Mouse (Mus musculus) midbrain, embryonic 15.5 days (tissue): ENCODE data around the gene Gm49336. TPM values are rescaled to one million over a fixed set of nuclear protein-coding genes. Genes with fewer than 3 reads are reported as not detected.

ENCODE experiments used
- ATAC-seq: fragments of 200-750 bp; cut with Nextera tagmentation; replicated peaks from 2 replicates; pipeline ENCODE4 v1.8.0; 2017; ENCODE audit warnings: moderate TSS enrichment
- H3K27ac ChIP-seq: fragments of 300-500 bp; sonication (generic); 2 replicates; pipeline ENCODE4 v1.5.1; 2015; ENCODE audit warnings: mild to moderate bottlenecking, inconsistent platforms
- H3K27me3 ChIP-seq: fragments of 300-500 bp; sonication (generic); replicated peaks from 2 replicates; pipeline ENCODE4 v1.6.1; 2015; ENCODE audit warnings: inconsistent platforms
- H3K36me3 ChIP-seq: fragments of 300-500 bp; sonication (generic); replicated peaks from 2 replicates; pipeline ENCODE4 v1.6.1; 2015; ENCODE audit warnings: inconsistent platforms
- H3K4me1 ChIP-seq: fragments of 300-500 bp; sonication (generic); 2 replicates; pipeline ENCODE4 v1.6.1; 2015; ENCODE audit warnings: inconsistent platforms
- H3K4me2 ChIP-seq: fragments of 300-500 bp; sonication (generic); 2 replicates; pipeline ENCODE4 v1.6.1; 2015; ENCODE audit warnings: inconsistent platforms, mild to moderate bottlenecking, moderate library complexity
- H3K4me3 ChIP-seq: fragments of 300-500 bp; sonication (generic); 2 replicates; pipeline ENCODE4 v1.5.1; 2015; ENCODE audit warnings: mild to moderate bottlenecking, inconsistent platforms
- H3K9ac ChIP-seq: fragments of 300-500 bp; sonication (generic); 2 replicates; pipeline ENCODE4 v1.6.1; 2015; ENCODE audit warnings: mild to moderate bottlenecking, inconsistent platforms
- H3K9me3 ChIP-seq: fragments of 300-500 bp; sonication (generic); 2 replicates; pipeline ENCODE4 v1.6.1; 2016; ENCODE audit warnings: inconsistent platforms
- WGBS: fragments of 180-500 bp; shearing (Covaris S2); methylation state at CpG from one replicate; pipeline ENCODE4 v1.1.7; 2015; ENCODE audit warnings: mixed read lengths; 5-methylcytosine and 5-hydroxymethylcytosine counted together
- polyA plus RNA-seq: library from polyadenylated mRNA; unstranded; fragments of >200 nt; fragmentation: Nextera tagmentation; extraction: Ambion mirVana; gene quantifications from 2 replicates; pipeline ENCODE4 v1.2.1, GENCODE M21; 2015

Gm49336 gene
- polyA plus RNA-seq, 1 experiment from 2014 or later = 51.1 TPM

- H3K9me3 ChIP-seq = no peaks in the 10 kb centered on the region
- H3K4me2 ChIP-seq = no peak overlapping the region
- ATAC-seq = no peak
- H3K27me3 ChIP-seq = no peaks in the 10 kb centered on the region
- no peak overlapping the region for H3K4me3 ChIP-seq
- no peak overlapping the region for H3K27ac ChIP-seq
- no peaks in the 10 kb centered on the region for H3K4me1 ChIP-seq
- peaks cover 9% of the 10 kb centered on the region; the same call in 1 of the 2 replicates for H3K36me3 ChIP-seq
- WGBS = 96% methylated on average over 3 of the region's 3 CpGs
- no peak overlapping the region for H3K9ac ChIP-seq
These were observed 36.3 kb downstream of the Gm49336 start for GRCm38 (mm10) chr14:60215000-60215399.

- H3K9me3 ChIP-seq = no peaks in the 10 kb centered on the region
- 86% methylated on average over 1 of the region's 1 CpGs for WGBS
- H3K4me1 ChIP-seq = no peaks in the 10 kb centered on the region
- H3K36me3 ChIP-seq = peaks cover 6% of the 10 kb centered on the region; the same call in 1 of the 2 replicates
- no peak overlapping the region for H3K9ac ChIP-seq
- ATAC-seq = no peak
- H3K27me3 ChIP-seq = no peaks in the 10 kb centered on the region
- no peak overlapping the region for H3K4me2 ChIP-seq
- H3K4me3 ChIP-seq = no peak overlapping the region
- no peak overlapping the region for H3K27ac ChIP-seq
These were observed 37.3 kb downstream of the Gm49336 start for GRCm38 (mm10) chr14:60214040-60214439.

DNA sequence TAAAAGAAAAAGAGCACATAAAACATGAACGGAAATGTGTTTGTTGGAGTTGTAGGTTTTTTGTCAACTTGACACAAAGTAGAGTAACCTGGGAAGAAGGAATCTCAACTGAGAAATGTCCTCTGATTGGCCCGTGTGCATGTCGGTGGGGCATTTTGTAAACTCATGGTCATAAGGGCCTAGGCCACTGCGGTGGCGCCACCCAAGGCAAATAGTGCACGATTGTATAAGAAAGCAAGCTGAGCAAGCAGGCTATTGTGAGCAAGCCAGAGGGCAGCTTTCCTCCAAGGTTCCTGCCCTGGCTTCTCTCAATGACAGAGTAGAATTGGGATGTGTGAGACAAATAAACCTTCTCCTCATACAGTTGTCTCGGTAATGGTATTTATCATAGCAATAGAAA lies 42.1 kb downstream of the Gm49336 start:
- H3K9ac ChIP-seq = no peak overlapping the region
- ATAC-seq = no peak
- H3K9me3 ChIP-seq = no peaks in the 10 kb centered on the region
- no peak overlapping the region for H3K4me3 ChIP-seq
- H3K4me1 ChIP-seq = no peaks in the 10 kb centered on the region
- no peak overlapping the region for H3K4me2 ChIP-seq
- H3K36me3 ChIP-seq = no peaks in the 10 kb centered on the region
- WGBS = 93% methylated on average over 7 of the region's 7 CpGs
- no peaks in the 10 kb centered on the region for H3K27me3 ChIP-seq
- H3K27ac ChIP-seq = no peak overlapping the region

- no peaks in the 10 kb centered on the region for H3K27me3 ChIP-seq
- H3K9ac ChIP-seq = no peak overlapping the region
- no peaks in the 10 kb centered on the region for H3K36me3 ChIP-seq
- no peaks in the 10 kb centered on the region for H3K4me1 ChIP-seq
- no peaks in the 10 kb centered on the region for H3K9me3 ChIP-seq
- ATAC-seq = no peak
- H3K27ac ChIP-seq = no peak overlapping the region
- H3K4me3 ChIP-seq = no peak overlapping the region
- 94% methylated on average over 6 of the region's 6 CpGs for WGBS
- H3K4me2 ChIP-seq = no peak overlapping the region
These were observed 46.3 kb downstream of the Gm49336 start for GRCm38 (mm10) chr14:60204993-60205392.

GRCm38 (mm10) chr14:60196884-60197283 lies 54.4 kb downstream of the Gm49336 start, which contains the start of gene Atp8a2:
Gene Atp8a2, minus strand, starts transcription at chr14:60197179.
- no peak within 1 kb of the TSS for H3K9ac ChIP-seq
- no peaks in the 10 kb centered on the region for H3K27me3 ChIP-seq
- no peak within 1 kb of the TSS for H3K4me3 ChIP-seq
- no peaks in the 10 kb centered on the region for H3K9me3 ChIP-seq
- 83% methylated on average over 7 of the region's 7 CpGs for WGBS
- no peak within 1 kb of the TSS for H3K4me2 ChIP-seq
- no peaks in the 10 kb centered on the region for H3K4me1 ChIP-seq
- no peak within 1 kb of the TSS for H3K27ac ChIP-seq
- no peak for ATAC-seq
- no peaks in the 10 kb centered on the region for H3K36me3 ChIP-seq

GRCm38 (mm10) chr14:60195999-60196398 lies 55.3 kb downstream of the Gm49336 start:
- Histone ChIP-seq H3K27me3 (no peaks in the 10 kb centered on the region), H3K9ac (no peak overlapping the region), H3K4me2 (no peak overlapping the region), H3K27ac (no peak overlapping the region), H3K4me1 (no peaks in the 10 kb centered on the region), H3K36me3 (no peaks in the 10 kb centered on the region), H3K9me3 (no peaks in the 10 kb centered on the region), H3K4me3 (no peak overlapping the region)
- ATAC-seq = no peak
- WGBS = 92% methylated on average over 5 of the region's 5 CpGs

DNA sequence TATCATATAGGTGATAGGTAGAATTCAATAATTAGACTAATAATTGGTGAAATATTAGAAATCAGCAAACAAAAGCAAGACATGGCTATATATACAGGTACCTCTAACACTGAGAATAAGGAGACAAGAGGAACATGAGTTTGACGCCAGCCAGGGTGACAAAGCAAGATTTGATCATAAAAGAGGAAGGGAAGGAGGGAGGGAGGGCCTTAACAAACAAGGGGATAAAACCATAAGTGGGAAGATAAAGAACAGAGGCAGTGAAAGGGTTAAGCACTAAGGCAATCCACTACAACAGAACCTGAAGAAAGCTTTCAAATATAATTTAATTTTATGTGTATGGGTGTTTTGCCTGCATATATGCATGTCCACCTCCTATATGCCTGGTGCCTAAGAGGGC lies 56.7 kb downstream of the Gm49336 start:
- no peak overlapping the region for H3K4me2 ChIP-seq

DNA sequence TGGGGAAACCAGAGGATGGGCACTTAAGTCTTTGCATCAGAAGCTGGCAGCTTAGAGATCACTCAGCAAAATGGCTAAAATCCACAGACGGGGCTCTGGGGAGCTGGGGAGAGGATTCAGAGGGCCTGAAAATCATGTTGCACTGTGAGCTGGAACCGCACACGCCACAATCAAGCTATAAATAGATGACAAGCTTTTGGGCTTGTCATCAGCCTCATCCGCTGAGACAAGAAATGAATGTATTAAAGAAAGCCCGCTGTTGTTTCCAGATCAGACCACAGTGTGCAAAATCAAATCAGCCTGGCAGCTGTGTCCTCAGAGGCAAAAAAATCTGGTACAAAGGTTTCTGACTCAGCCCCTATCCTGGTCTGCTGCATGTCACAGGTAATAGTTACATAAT lies 61.5 kb downstream of the Gm49336 start:
- no peak overlapping the region for H3K4me3 ChIP-seq
- H3K36me3 ChIP-seq = no peaks in the 10 kb centered on the region
- no peaks in the 10 kb centered on the region for H3K4me1 ChIP-seq
- H3K4me2 ChIP-seq = no peak overlapping the region
- H3K9ac ChIP-seq = no peak overlapping the region
- 69% methylated on average over 5 of the region's 5 CpGs for WGBS
- no peaks in the 10 kb centered on the region for H3K9me3 ChIP-seq
- no peak for ATAC-seq
- no peaks in the 10 kb centered on the region for H3K27me3 ChIP-seq
- H3K27ac ChIP-seq = no peak overlapping the region

More for the DNA sequence above, 56.7 kb downstream of the Gm49336 start:
- H3K27me3 ChIP-seq = no peaks in the 10 kb centered on the region
- no peak overlapping the region for H3K9ac ChIP-seq
- H3K36me3 ChIP-seq = no peaks in the 10 kb centered on the region
- H3K27ac ChIP-seq = no peak overlapping the region
- no peak for ATAC-seq
- WGBS = 83% methylated on average over 1 of the region's 1 CpGs
- H3K4me1 ChIP-seq = no peaks in the 10 kb centered on the region
- H3K4me3 ChIP-seq = no peak overlapping the region
- no peaks in the 10 kb centered on the region for H3K9me3 ChIP-seq

DNA sequence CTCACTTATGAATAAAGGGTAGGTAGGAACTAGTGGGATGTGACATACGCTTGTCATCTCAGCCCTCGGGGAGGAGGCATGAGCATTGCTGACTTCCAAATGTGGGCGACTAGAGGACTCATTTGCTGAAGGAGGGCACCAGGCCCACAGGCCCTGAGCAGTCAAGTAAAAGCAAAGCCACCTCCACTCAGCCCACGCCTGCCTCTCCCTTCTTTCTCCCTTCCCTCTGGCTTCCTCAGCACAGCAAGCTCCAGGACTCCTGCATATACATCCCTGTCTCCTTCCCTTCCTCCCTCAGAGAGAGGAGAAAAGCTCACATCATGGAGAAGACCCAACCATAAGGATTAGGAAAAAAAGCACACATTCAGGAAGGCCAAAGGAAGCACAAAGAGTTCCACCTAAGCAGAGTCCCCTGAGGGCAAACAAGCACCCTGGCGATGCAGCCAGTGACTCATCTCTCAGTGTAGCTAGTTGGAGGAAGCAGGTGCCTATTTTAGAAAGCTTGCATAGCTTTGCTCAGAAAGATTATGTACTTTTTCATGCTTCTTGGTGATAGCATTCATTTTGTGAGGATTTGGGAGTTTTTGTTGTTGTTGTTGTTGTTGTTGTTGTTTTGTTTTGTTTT lies 63.0 kb downstream of the Gm49336 start:
- H3K27me3 ChIP-seq = no peaks in the 10 kb centered on the region
- no peaks in the 10 kb centered on the region for H3K36me3 ChIP-seq
- WGBS = 90% methylated on average over 5 of the region's 5 CpGs
- H3K4me1 ChIP-seq = no peaks in the 10 kb centered on the region
- no peak overlapping the region for H3K4me2 ChIP-seq
- ATAC-seq = no peak
- no peak overlapping the region for H3K27ac ChIP-seq
- no peaks in the 10 kb centered on the region for H3K9me3 ChIP-seq
- no peak overlapping the region for H3K9ac ChIP-seq
- no peak overlapping the region for H3K4me3 ChIP-seq

- no peak overlapping the region for H3K27ac ChIP-seq
- ATAC-seq = no peak
- WGBS = 89% methylated on average over 2 of the region's 2 CpGs
- H3K4me3 ChIP-seq = no peak overlapping the region
- no peaks in the 10 kb centered on the region for H3K9me3 ChIP-seq
- peaks cover 19% of the 10 kb centered on the region for H3K4me1 ChIP-seq
- no peak overlapping the region for H3K9ac ChIP-seq
- no peak overlapping the region for H3K4me2 ChIP-seq
- no peaks in the 10 kb centered on the region for H3K27me3 ChIP-seq
- H3K36me3 ChIP-seq = no peaks in the 10 kb centered on the region
These were observed 70.0 kb downstream of the Gm49336 start for GRCm38 (mm10) chr14:60181306-60181705.

- ATAC-seq = no peak
- Histone ChIP-seq H3K4me3 (peak overlapping the region; percentile 80), H3K27ac (no peak overlapping the region), H3K4me2 (peak overlapping the region; percentile 76), H3K36me3 (no peaks in the 10 kb centered on the region), H3K9me3 (no peaks in the 10 kb centered on the region), H3K27me3 (0 out of 2 replicates have a peak, but pooled peaks cover 12% of the 10 kb centered on the region), H3K9ac (0 out of 2 replicates have a peak overlapping the region, but pooled peaks have one; percentile 86), H3K4me1 (peaks cover 23% of the 10 kb centered on the region)
- 51% methylated on average over 2 of the region's 2 CpGs for WGBS
These were observed 72.7 kb downstream of the Gm49336 start for GRCm38 (mm10) chr14:60178571-60178955.

DNA sequence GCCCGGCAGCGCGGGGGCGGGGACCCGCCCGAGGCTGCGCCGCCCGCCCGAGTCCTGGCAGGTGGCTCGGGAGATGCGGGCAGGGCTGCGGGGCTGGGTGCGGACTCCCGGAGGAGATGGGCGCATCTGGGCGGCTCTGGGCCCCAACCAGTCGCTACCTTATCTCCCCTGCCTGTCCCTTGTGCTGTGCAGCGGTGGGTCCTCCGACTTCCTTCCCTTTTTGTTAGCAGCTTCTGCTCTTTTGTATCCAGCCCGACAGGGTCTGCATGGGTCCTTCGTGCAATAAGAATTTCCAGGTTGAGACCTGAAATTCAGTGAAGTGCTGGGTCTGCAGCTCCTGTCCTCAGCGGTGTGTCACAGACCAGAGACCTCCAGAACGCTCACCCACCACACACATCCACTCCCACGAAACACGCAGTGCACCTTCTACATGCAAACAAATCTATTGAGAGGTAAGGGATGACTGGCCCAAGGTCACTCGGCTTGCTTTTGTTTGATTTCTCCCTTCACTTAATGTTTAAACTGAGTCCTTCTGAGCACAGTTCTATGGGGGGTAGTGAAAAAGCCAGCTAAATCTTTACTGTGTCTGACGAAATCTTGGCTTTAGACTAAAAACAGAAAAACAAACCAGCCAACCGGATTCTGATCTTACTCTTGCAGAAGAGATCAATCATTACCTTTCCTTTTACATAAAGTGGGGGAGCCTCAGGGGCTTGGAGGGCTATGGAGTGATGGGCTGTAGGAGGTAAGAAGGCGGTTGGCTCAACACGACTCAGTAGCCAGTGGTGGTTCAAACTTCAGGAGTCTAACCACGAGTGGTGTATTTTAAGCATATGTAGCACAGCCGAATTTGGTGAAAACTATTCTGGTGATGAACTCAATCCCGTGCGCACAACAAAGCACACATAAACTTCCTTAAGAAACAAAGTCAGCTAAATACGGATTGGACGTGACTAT lies 73.4 kb downstream of the Gm49336 start:
- 18% methylated on average over 37 of the region's 37 CpGs for WGBS
- Histone ChIP-seq H3K4me2 (peak overlapping the region; percentile 76), H3K36me3 (no peaks in the 10 kb centered on the region), H3K9me3 (no peaks in the 10 kb centered on the region), H3K4me1 (peaks cover 23% of the 10 kb centered on the region), H3K27ac (peak overlapping the region; percentile 94), H3K27me3 (0 out of 2 replicates have a peak, but pooled peaks cover 12% of the 10 kb centered on the region), H3K4me3 (peak overlapping the region; percentile 80), H3K9ac (peak overlapping the region; percentile 86)
- peak; percentile 40 for ATAC-seq
